Mouse (Mus musculus) ovary, adult 18-20 months (tissue): ENCODE results near the gene Ptprn.
A peak's percentile ranks its signal among the peaks of the same experiment; 100 is the strongest.
"Not testable (repeated sequence)": the region's sequence is repeated elsewhere in the genome, so short reads cannot be mapped to it uniquely, and the experiment has no call there.

ENCODE experiments used
- DNase-seq: peaks from one replicate; pipeline ENCODE4 v3.0.0; 2022; ENCODE audit warnings: low spot score, mixed read lengths

The Ptprn gene

GRCm38 (mm10) chr1:75253029-75253428 is 11.3 kb downstream of the Ptprn start:
- DNase-seq, result no peak

GRCm38 (mm10) chr1:75252308-75252707 is 12.0 kb downstream of the Ptprn start:
- no peak for DNase-seq

- DNase-seq, result peak; percentile 41
Measured at GRCm38 (mm10) chr1:75251112-75251970, 13.0 kb downstream of the Ptprn start.

DNA sequence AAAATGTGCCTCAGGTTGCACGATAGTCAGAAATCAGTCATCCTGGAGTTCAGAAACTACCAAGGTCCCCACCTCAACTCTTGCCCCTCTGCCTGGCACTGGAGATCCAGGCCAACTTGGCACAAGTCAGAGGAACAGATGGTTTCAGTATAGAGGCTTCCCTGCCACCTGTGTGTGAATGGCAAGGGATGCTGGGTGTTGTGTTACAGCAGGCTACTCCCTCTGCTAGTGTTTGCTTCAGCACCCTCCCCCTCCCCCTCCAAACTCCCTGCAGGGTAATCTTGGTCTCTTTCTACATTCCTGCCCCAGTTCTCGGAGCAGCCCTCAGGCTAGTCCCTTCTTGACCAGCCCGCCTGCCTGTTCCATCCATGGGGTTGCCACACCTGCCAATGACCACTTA is 13.8 kb downstream of the Ptprn start:
- DNase-seq, result no peak

DNA sequence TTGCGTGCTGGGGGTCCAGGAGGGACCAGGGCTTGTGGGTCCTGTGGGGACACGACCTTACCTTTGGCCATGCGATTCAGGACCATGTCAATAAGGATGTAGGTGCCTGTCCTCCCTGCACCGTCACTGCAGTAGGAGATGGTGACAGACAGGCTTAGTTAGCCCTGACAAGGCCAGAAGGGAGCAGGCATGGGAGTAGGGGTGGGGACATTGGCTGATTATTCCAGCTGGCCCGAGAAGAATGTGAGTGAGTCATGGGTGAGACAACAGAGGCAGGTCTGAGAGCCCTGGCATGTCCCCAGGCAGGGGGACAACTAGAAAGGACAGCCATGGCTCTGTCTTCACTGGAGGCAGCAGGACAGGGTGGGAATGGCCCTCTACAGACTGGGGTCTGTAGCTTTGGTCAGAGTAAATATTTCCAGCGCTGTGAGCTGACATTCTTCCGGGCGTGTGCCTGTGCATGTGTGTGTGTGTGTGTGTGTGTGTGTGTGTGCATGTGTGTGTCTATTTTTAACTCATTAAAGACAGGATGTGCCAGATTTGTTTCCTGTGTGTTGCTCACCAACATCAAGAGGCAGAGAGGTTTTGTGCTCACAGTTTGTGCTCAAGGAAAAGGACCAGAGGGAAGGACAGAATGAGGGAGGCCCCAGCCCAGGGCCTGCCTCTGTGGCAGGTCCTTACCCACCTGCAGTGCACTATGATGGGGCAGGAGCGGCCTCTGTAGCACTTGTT is 16.1 kb downstream of the Ptprn start:
- no peak for DNase-seq

- no peak for DNase-seq
Measured at GRCm38 (mm10) chr1:75247071-75247930, 17.0 kb downstream of the Ptprn start.

DNA sequence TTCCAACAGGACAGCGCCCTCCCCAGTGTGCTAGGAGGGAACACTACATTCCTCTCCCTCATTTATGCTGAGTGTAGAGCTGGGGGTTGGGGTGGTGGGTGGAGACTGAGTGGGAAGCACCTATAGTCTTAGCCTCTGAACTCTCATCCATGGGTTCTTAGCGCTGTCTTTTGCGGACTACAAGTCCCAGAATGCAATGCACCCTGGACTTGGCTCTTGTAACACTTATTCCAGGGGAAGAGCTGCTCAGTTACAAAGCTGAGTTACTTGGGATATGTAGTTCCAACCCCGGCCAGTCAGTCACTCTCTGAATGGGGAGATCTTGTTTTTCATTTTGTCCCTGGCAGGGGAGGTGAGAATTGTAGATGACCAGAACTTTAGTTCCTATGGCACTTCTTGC is 19.5 kb downstream of the Ptprn start:
- DNase-seq, result no peak

DNA sequence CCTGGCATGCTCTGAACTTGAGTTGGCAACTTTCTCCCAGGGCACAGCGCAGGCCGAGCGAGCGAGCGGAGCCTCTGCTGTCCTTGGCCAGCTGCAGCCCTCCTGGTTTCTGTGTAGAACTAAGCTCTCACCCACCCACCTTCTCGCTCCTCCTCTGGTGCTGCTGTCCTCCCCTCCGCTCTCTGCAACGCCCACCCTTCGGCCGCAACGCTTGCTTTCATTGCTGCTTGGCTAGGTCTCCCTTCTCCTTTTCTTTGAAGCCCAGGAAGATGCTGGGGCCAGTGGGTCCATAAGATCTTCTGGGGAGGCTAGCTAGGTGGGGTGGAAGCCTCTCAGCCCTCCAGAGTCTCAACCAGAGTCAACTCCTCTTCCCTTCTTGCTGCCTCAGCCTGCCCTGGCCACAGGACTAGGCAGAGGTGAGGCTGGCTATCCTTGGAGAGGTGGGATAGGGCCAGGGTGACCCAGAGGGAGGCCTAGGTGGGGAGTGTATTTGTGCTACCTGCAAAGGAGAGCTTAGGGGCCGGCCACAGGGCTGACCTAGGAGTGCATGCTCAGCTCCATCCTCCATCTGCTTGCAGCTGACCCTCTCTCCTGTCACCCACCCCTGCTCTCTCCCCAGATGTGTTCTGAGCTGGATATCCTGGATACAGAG is 20.0 kb downstream of the Ptprn start:
- DNase-seq, result no peak

GRCm38 (mm10) chr1:75243411-75243810 is 20.9 kb downstream of the Ptprn start:
- DNase-seq, result no peak

- no peak for DNase-seq
Measured at GRCm38 (mm10) chr1:75239591-75239990, 24.7 kb downstream of the Ptprn start.

DNA sequence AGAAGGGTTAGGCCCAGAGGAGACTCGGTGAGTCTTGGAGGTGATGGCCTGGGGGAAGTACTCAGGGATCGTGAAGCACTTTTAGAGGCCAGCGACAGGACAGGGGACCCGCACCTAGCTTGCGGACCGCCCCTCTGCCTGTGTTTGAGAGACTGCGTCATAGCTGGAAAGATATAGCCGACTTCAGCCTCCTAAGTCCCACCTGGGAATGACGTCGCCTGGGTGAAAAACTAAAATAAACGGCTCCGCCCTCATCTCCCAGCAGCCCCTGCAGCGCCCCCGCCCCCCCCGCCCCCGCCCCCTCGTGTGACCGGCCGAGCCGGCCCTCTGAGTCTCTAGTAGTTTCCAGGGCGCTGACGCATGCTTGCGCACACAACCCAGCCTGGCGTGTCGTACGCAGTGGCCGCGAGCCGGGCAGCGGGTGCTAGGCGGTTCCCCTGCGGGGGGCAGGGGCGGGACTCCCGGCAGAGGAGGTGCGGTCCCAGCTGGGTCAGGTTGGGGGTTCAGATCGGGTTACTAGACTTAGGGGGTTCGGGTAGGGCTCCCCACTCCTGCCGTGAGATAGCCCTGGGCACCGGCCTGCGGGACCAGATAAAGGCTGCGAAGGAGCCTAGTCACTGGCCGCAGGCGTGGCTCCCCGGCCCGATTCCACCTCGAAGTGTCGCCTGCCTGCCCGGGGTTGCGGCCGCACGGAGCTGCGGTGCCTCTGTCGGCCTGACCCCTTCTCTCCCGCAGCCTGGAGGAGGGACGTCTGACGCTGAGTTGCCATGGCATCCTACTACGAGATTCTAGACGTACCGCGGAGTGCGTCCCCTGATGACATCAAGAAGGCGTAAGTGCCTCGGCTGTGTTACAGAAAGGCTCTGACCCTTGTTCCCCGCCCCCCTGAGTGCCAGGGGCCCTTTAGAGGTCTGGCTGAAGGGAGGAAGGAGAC is 27.9 kb downstream of the Ptprn start, which contains the start of gene Dnajb2:
Gene Dnajb2 (plus strand): TSS at position 290 of the 934 bp plus-strand sequence.
- DNase-seq, result peak; percentile 84

GRCm38 (mm10) chr1:75234606-75235005 is 29.7 kb downstream of the Ptprn start:
- DNase-seq, result no peak

GRCm38 (mm10) chr1:75232489-75232888 is 31.8 kb downstream of the Ptprn start:
- DNase-seq, result not testable (repeated sequence)

GRCm38 (mm10) chr1:75231664-75232152 is 32.6 kb downstream of the Ptprn start, which contains the start of gene A630095N17Rik:
A630095N17Rik (minus strand) TSS chr1:75232102.
- no peak for DNase-seq

DNA sequence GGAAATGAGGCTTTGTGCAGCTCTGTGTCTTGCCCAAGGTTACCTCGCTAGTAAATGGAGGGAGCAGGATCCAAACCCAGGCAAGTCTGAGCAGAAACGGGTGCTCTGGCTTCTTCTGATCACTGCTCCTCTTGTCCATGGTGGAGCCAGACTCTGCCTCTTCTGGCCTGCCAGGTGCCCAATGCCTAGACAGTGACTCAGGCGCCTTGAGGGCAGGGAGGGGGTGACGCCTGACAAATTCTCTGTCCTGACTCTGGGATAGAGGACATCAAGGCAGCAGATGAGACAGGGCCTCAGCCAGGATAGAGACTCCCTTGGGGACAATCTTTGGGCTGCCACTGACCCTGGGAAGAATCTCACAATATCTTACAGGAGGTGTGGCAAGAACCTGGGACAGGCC is 33.1 kb downstream of the Ptprn start:
- no peak for DNase-seq

DNA sequence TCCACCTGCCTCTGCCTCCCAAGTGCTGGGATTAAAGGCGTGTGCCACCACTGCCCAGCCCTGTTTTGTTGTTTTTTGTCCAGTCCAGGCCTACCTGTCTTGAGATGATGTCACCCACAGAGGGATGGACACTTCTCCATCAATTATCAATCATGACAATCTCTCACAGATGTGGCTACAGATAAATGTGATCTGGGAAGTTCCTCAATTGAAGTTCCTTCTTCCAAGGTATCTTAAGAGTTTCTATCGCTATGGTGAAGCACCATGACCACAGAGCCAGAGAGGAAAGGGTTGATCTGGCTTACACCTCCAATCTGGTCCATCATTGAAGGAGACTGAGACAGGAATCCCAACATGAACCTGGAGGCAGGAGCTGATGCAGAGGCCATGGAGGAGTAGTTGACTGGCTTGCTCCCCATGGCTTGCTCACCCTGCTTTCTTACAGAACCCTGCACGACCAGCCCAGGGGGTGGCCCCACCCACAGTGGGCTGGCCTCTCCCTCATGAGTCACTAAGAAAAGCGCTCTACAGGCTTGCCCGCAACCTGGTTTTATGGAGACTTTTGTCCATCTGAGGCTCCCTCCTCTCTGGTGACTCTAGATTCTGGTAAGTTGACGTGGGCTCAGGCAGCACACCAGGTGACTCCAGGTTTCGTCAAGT is 33.8 kb downstream of the Ptprn start:
- no peak for DNase-seq

- no peak for DNase-seq
Measured at GRCm38 (mm10) chr1:75229158-75229557, 35.1 kb downstream of the Ptprn start.

DNA sequence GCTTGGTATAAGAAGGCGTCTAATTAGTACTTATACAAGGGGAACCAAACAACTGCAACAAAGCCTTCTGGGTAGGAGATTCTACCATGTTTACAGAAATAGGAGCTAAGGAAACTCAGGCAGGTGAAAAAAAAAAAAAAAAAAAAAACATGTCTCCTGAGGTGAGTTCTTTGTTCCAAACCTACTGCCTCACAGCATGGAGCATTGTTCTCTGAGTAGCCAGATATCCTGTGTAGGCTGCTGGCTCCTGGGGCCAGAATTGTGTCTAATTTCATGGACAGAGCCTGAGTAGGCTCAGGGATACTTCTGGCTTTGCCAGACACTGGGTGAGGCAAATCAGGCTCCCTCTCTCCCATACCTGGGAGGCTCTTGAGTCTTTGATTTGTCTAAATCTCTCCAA is 36.6 kb downstream of the Ptprn start:
- no peak for DNase-seq

GRCm38 (mm10) chr1:75226138-75226537 is 38.2 kb downstream of the Ptprn start:
- DNase-seq, result no peak

DNA sequence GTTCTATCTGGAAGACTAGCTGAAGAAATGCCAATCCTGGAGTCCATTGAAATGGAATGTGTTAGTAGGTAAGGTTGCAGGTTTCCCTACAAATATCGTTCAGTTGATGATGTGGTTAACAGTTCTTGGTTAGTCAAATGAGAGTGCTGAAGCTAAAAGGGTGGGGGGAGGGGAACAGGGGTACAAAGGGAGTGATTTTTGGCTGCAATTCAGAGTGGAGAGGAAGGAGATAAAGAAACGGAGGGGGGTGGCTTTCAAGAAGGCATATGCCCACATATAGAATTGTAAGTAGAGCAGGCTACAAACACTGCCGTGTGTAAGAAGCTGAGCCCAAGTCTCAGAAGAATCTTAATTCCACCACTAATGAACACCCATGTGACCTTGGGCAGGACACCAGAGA is 38.8 kb downstream of the Ptprn start:
- no peak for DNase-seq
